Mouse (Mus musculus): Measurements from ENCODE around the gene Ninj1.

Ninj1 gene

GRCm38 (mm10) chr13:49187288-49188218, at the start of gene Ninj1:
Gene Ninj1, plus strand, starts transcription at chr13:49187485.
- in situ Hi-C loops (cut with MboI; ENCODE audit: unreplicated experiment in 2 of 2), result loop anchor here in 1 of 2 experiments (25.0 kb wide), 1 partner anchor 325 kb away; the partner anchor contains the start of gene Phf2

- in situ Hi-C loops (cut with MboI; ENCODE audit: unreplicated experiment in 2 of 2), result no loop called here
Measured at GRCm38 (mm10) chr13:49140567-49140966, 46.7 kb upstream of the Ninj1 start.

- in situ Hi-C loops (cut with MboI; ENCODE audit: unreplicated experiment in 2 of 2), result no loop called here
Measured at GRCm38 (mm10) chr13:49142396-49142795, 44.9 kb upstream of the Ninj1 start.

- in situ Hi-C loops (cut with MboI; ENCODE audit: unreplicated experiment in 2 of 2), result no loop called here
Measured at GRCm38 (mm10) chr13:49143323-49143722, 44.0 kb upstream of the Ninj1 start.

- in situ Hi-C loops (cut with MboI; ENCODE audit: unreplicated experiment in 2 of 2), result no loop called here
Measured at GRCm38 (mm10) chr13:49144451-49144850, 42.8 kb upstream of the Ninj1 start.

GRCm38 (mm10) chr13:49145396-49145795, 41.9 kb upstream of the Ninj1 start:
- in situ Hi-C loops (cut with MboI; ENCODE audit: unreplicated experiment in 2 of 2), result no loop called here

- in situ Hi-C loops (cut with MboI; ENCODE audit: unreplicated experiment in 2 of 2), result no loop called here
Measured at GRCm38 (mm10) chr13:49146040-49146697, 41.1 kb upstream of the Ninj1 start.

- in situ Hi-C loops (cut with MboI; ENCODE audit: unreplicated experiment in 2 of 2), result no loop called here
Measured at GRCm38 (mm10) chr13:49146698-49147006, 40.6 kb upstream of the Ninj1 start.

GRCm38 (mm10) chr13:49147007-49147857, 40.1 kb upstream of the Ninj1 start:
- in situ Hi-C loops (cut with MboI; ENCODE audit: unreplicated experiment in 2 of 2), result no loop called here

- in situ Hi-C loops (cut with MboI; ENCODE audit: unreplicated experiment in 2 of 2), result no loop called here
Measured at GRCm38 (mm10) chr13:49147858-49148226, 39.4 kb upstream of the Ninj1 start, which contains the start of gene Wnk2. Gene Wnk2, minus strand, starts transcription at chr13:49148014.

GRCm38 (mm10) chr13:49148687-49149086, 38.6 kb upstream of the Ninj1 start:
- in situ Hi-C loops (cut with MboI; ENCODE audit: unreplicated experiment in 2 of 2), result no loop called here

- in situ Hi-C loops (cut with MboI; ENCODE audit: unreplicated experiment in 2 of 2), result loop anchor here in 1 of 2 experiments (25.0 kb wide), 1 partner anchor 342 kb away; no protein-coding TSS in a partner anchor
Measured at GRCm38 (mm10) chr13:49154028-49154427, 33.3 kb upstream of the Ninj1 start.

GRCm38 (mm10) chr13:49154621-49155020, 32.7 kb upstream of the Ninj1 start:
- in situ Hi-C loops (cut with MboI; ENCODE audit: unreplicated experiment in 2 of 2), result loop anchor here in 1 of 2 experiments (25.0 kb wide), 1 partner anchor 342 kb away; no protein-coding TSS in a partner anchor

GRCm38 (mm10) chr13:49156645-49157044, 30.6 kb upstream of the Ninj1 start:
- in situ Hi-C loops (cut with MboI; ENCODE audit: unreplicated experiment in 2 of 2), result loop anchor here in 1 of 2 experiments (25.0 kb wide), 1 partner anchor 344 kb away; no protein-coding TSS in a partner anchor

GRCm38 (mm10) chr13:49158040-49158713, 29.1 kb upstream of the Ninj1 start:
- in situ Hi-C loops (cut with MboI; ENCODE audit: unreplicated experiment in 2 of 2), result loop anchor here in 1 of 2 experiments (25.0 kb wide), 1 partner anchor 346 kb away; no protein-coding TSS in a partner anchor

GRCm38 (mm10) chr13:49161236-49161635, 26.0 kb upstream of the Ninj1 start:
- in situ Hi-C loops (cut with MboI; ENCODE audit: unreplicated experiment in 2 of 2), result loop anchor here (10.0 to 25.0 kb wide), 3 partner anchors 349 to 636 kb away; no protein-coding TSS in a partner anchor

- in situ Hi-C loops (cut with MboI; ENCODE audit: unreplicated experiment in 2 of 2), result loop anchor here (10.0 to 25.0 kb wide), 3 partner anchors 350 to 638 kb away; no protein-coding TSS in a partner anchor
Measured at GRCm38 (mm10) chr13:49162722-49163121, 24.6 kb upstream of the Ninj1 start.

- in situ Hi-C loops (cut with MboI; ENCODE audit: unreplicated experiment in 2 of 2), result loop anchor here (10.0 to 25.0 kb wide), 3 partner anchors 351 to 639 kb away; no protein-coding TSS in a partner anchor
Measured at GRCm38 (mm10) chr13:49163645-49164044, 23.6 kb upstream of the Ninj1 start.

- in situ Hi-C loops (cut with MboI; ENCODE audit: unreplicated experiment in 2 of 2), result loop anchor here (10.0 to 25.0 kb wide), 3 partner anchors 355 to 642 kb away; no protein-coding TSS in a partner anchor
Measured at GRCm38 (mm10) chr13:49167081-49167480, 20.2 kb upstream of the Ninj1 start.
